Mouse (Mus musculus) thymus, adult 2 months (tissue): Measurements from ENCODE around the gene Begain. TPM values are rescaled to one million over a fixed set of nuclear protein-coding genes. Genes with fewer than 3 reads are reported as not detected.

Experiments used
- DNase-seq: peaks from one replicate; pipeline ENCODE4 v3.0.0; 2021
- H3K27ac ChIP-seq: fragments of 200-500 bp; 2 replicates; pipeline ENCODE4 v1.5.1; 2012; ENCODE audit warnings: low read length, control low read depth; ENCODE audit not compliant: control insufficient read depth, insufficient read depth
- H3K27me3 ChIP-seq: fragments of 200-500 bp; 2 replicates; pipeline ENCODE4 v1.6.1; 2012; ENCODE audit warnings: mild to moderate bottlenecking, low read length, moderate library complexity, mixed read lengths; ENCODE audit not compliant: control insufficient read depth, insufficient read depth
- H3K36me3 ChIP-seq: fragments of 200-500 bp; 2 replicates; pipeline ENCODE4 v1.6.1; 2012; ENCODE audit warnings: mild to moderate bottlenecking, low read length, moderate library complexity; ENCODE audit not compliant: control insufficient read depth, insufficient read depth
- H3K4me1 ChIP-seq: fragments of 200-500 bp; replicated peaks from 2 replicates; pipeline ENCODE4 v1.6.1; 2012; ENCODE audit warnings: low read length; ENCODE audit not compliant: control insufficient read depth, insufficient read depth
- H3K4me3 ChIP-seq: fragments of 200-500 bp; 2 replicates; pipeline ENCODE4 v1.5.1; 2012; ENCODE audit warnings: mild to moderate bottlenecking, low read length, control low read depth, moderate library complexity; ENCODE audit not compliant: control insufficient read depth, insufficient read depth
- CTCF ChIP-seq: fragments of 200-500 bp; IDR thresholded peaks from 2 replicates; pipeline ENCODE4 v1.5.1; 2012; ENCODE audit warnings: mild to moderate bottlenecking, control low read depth, low read length, moderate library complexity, borderline replicate concordance; ENCODE audit not compliant: control insufficient read depth, poor library complexity, insufficient read depth; ENCODE audit errors: extremely low read depth
- POLR2A ChIP-seq: fragments of 200-500 bp; IDR thresholded peaks from 2 replicates; pipeline ENCODE4 v1.6.1; 2012; ENCODE audit warnings: mild to moderate bottlenecking, low read length, control low read depth, moderate library complexity; ENCODE audit not compliant: control insufficient read depth, poor library complexity, insufficient read depth; ENCODE audit errors: extremely low read depth
- WGBS: fragments of 180-500 bp; shearing (Covaris S2); methylation state at CpG from one replicate; pipeline ENCODE4 v1.1.7; 2018; 5-methylcytosine and 5-hydroxymethylcytosine counted together
- polyA plus RNA-seq: library from polyadenylated mRNA; depleted of rRNA; stranded (reverse); fragments of >200 nt; gene quantifications from 2 replicates; pipeline ENCODE4 v1.2.3, GENCODE M21; 2012

Begain gene
- polyA plus RNA-seq, 1 experiment: 19.9 TPM

DNA sequence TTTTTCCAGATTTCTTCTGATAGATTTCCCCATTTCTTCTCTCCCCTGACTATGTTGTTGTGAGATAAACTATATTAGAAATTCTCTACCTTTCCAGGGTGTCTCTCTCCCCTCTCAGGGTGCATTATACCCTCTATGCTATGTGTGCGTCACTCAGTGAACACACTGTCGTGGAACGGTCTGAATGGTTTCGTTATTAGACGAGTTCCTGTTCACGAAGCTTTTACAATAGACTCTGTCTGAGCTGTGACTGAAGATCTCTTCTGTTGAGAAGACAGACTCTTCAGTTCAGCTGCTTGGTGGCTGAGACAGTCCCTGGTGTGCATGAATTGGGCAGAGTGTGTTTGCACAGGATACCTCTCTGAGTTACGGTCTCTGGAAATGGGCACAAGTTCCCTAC lies 32.4 kb upstream of the Begain start:
- Histone ChIP-seq H3K36me3 (no peaks in the 10 kb centered on the region), H3K4me1 (0 out of 2 replicates have a peak, but pooled peaks cover 2% of the 10 kb centered on the region), H3K4me3 (no peak overlapping the region), H3K27me3 (no peaks in the 10 kb centered on the region), H3K27ac (no peak overlapping the region)
- WGBS: 93% methylated on average over 7 of the region's 7 CpGs
- DNase-seq: no peak
- no peak for TF ChIP-seq CTCF

DNA sequence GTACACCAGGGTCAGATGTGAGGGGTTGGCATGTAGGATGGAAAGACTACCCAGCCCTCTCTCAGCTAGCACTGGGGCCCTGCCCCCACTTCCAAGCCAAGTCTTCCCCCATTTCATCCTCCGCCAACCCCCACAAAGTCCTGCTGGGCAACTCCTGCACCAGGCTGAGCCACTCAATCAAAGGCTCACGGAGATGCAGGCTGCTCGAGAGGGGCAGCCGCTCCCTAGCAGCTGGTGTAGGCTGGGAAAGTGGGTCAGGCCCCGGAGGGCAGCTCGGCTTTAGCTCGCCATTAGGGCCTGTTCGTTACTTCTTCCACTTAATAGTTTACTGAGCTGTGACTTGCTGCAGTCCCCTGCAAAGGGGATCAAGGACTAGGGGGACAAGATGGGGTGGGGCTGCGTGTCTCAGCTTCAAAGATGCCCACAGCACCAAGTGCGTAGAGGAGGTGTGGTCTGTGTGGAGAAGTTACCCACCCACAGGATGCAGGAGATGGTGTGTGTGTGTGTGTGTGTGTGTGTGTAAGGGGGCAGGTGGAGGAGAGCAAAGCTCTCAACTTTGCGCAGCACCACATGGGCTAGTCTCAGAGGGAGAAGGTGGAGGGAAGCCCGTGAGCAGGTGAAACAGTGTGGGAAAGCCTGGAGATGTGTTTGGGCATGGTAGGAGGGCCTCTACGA lies 22.6 kb upstream of the Begain start:
- H3K4me3 ChIP-seq: no peak overlapping the region
- TF ChIP-seq POLR2A (no peak), CTCF (no peak)
- no peaks in the 10 kb centered on the region for H3K27me3 ChIP-seq
- H3K36me3 ChIP-seq: no peaks in the 10 kb centered on the region
- H3K27ac ChIP-seq: no peak overlapping the region
- DNase-seq: peak; percentile 63
- WGBS: 47% methylated on average over 13 of the region's 13 CpGs
- H3K4me1 ChIP-seq: peaks cover 14% of the 10 kb centered on the region

DNA sequence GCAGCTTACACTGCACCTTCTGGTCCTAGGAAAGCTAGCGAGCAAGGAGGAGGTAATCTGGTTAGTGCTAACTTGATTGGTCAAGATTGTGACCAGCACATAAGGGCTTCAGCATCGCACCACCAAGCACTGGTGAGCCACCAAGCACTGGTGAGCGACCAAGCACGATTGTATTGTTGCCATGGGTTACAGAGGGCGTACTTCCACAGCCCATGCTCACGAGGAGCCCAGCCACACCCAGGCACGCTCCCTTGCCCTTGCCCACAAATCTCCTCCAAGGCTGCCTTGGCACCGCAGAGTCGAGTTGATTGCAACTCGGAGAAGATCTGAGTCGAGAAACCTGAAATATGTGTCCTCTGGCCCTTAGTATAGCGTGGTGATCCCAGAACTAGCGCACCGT lies 22.0 kb upstream of the Begain start:
- WGBS: 88% methylated on average over 14 of the region's 14 CpGs
- Histone ChIP-seq H3K27ac (no peak overlapping the region), H3K4me3 (no peak overlapping the region), H3K4me1 (peaks cover 14% of the 10 kb centered on the region), H3K36me3 (no peaks in the 10 kb centered on the region), H3K27me3 (no peaks in the 10 kb centered on the region)
- TF ChIP-seq POLR2A: no peak
- TF ChIP-seq CTCF: 0 out of 2 replicates have a peak, but pooled peaks have one; percentile 8
- no peak for DNase-seq

GRCm38 (mm10) chr12:109086111-109086510 lies 18.1 kb upstream of the Begain start:
- TF ChIP-seq CTCF (no peak), POLR2A (no peak)
- WGBS: 89% methylated on average over 2 of the region's 2 CpGs
- Histone ChIP-seq H3K4me1 (peaks cover 13% of the 10 kb centered on the region), H3K36me3 (no peaks in the 10 kb centered on the region), H3K4me3 (no peak overlapping the region), H3K27me3 (no peaks in the 10 kb centered on the region), H3K27ac (no peak overlapping the region)
- DNase-seq: no peak

DNA sequence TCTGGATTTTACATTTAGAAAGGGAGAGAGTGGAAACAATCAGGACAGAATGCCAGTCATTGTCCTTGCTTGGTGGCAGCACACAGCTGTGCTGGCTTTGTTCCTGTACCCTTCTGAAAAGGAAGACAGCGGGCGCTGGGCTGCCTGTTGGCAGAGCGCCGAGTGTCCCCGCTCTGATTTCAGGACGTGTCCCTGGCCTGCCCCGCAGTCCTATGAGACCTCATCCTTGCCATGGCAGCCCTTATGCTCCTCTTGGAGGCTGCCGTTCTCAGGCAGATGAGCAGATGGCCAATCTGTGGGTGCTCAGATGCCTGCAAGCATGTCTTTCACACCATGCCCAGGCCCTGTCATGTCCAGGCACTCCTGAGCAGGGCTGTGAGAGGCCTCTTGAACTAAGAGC lies 17.7 kb upstream of the Begain start:
- WGBS: 69% methylated on average over 8 of the region's 8 CpGs
- no peak overlapping the region for H3K4me3 ChIP-seq
- H3K27ac ChIP-seq: no peak overlapping the region
- H3K36me3 ChIP-seq: no peaks in the 10 kb centered on the region
- TF ChIP-seq CTCF: no peak
- TF ChIP-seq POLR2A: no peak
- H3K27me3 ChIP-seq: no peaks in the 10 kb centered on the region
- DNase-seq: no peak
- peaks cover 9% of the 10 kb centered on the region for H3K4me1 ChIP-seq

GRCm38 (mm10) chr12:109085046-109085445 lies 17.0 kb upstream of the Begain start:
- TF ChIP-seq POLR2A: no peak
- no peak for TF ChIP-seq CTCF
- Histone ChIP-seq H3K36me3 (no peaks in the 10 kb centered on the region), H3K27me3 (no peaks in the 10 kb centered on the region), H3K4me1 (peaks cover 3% of the 10 kb centered on the region), H3K4me3 (no peak overlapping the region), H3K27ac (no peak overlapping the region)
- no peak for DNase-seq
- WGBS: 94% methylated on average over 5 of the region's 5 CpGs

DNA sequence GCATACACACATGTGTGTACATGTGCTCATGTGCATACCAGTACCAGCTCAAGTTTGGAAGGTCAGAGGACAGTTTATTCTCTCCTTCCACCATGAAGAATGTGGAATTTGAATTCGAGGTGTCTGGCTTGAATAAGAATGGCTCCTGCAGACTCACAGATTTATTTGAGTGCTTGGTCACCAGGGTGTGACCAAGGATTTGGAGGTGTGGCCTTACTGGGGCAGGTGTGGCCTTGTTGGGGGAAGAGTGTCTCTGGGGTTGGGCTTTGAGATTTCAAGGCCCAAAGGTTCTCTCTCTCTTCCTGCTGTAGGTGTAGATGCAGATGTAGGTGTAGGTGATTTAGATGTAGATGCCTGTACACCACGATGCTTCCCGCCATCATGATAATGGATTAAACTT lies 15.5 kb upstream of the Begain start:
- no peaks in the 10 kb centered on the region for H3K4me1 ChIP-seq
- 89% methylated on average over 3 of the region's 3 CpGs for WGBS
- H3K4me3 ChIP-seq: no peak overlapping the region
- no peaks in the 10 kb centered on the region for H3K36me3 ChIP-seq
- TF ChIP-seq CTCF: no peak
- no peak for TF ChIP-seq POLR2A
- no peaks in the 10 kb centered on the region for H3K27me3 ChIP-seq
- no peak overlapping the region for H3K27ac ChIP-seq
- DNase-seq: no peak
